Mouse (Mus musculus): Measurements from ENCODE around the gene Usp28. TPM values are rescaled to one million over a fixed set of nuclear protein-coding genes. Genes with fewer than 3 reads are reported as not detected.
"Not testable (repeated sequence)": the region's sequence is repeated elsewhere in the genome, so short reads cannot be mapped to it uniquely, and the experiment has no call there.

Usp28 gene
- 5.9 and 12.6 TPM in 2 replicates for total RNA-seq (2015)
- total RNA-seq (2017), result 6.2 and 10.8 TPM in 2 replicates

DNA sequence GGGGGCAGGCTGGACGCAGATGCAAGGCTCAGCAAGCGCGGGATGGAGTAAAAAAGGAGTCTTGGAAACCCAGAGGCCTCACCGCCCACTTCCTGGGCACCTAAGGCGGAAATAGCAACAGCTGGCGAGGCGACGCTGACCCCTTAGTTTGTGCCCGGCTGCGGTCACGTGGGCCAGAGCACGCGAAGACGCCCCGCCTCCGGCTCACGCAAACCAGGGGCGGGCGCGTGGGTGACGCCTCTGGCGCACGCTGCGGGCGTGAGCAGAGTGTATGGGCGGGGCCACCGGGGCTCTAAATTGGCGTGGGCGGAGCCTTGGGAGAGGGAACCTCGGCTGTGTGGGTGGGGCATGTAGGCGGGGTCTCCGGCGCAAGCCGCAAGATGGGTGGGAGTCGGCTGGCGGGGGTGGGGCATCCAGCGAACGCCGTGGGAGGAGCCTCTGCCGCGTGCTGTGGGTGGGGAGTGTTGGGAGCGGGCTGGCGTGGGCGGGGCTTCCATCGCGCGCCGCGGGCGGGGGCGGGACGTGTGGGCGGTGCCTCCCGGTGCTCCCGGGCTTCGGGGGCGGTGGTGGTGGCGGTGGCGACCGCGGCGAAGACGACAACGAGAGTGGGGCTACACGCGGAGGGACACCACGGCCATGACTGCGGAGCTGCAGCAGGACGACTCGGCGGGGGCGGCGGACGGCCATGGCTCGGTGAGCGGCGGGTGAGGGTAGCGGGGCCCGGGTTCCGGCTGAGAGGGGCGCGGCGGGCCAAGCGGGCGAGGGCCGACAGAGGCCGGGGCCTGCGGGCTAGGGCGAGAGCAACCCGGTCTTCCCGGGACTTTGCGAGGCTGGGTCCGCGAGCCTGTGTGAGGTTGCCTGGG, at the start of gene Usp28:
Usp28 (plus strand) TSS at position 531 of the 863 bp plus-strand sequence.
- ATAC-seq (ENCODE audit: poor library complexity, severe bottlenecking), result peak; percentile 95

DNA sequence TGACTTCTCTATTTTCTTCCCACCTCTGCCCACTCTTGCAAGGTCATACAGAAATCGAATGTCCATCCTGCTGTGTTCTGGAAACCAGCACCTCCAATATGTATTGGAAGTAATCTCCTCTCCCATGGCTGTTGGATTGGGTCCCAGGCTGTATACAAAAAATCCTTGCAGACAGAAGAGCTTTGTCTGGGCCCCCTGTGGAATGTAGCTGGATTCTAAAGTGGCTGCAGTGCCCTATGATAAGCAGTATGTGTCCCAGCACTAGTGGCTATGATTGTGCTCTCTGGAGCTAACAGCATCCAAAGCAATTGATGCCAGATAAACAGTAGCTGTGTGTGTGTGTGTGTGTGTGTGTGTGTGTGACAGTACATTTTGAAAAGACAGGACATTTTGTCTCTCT, 42.8 kb upstream of the Usp28 start:
- ATAC-seq (ENCODE audit: poor library complexity, severe bottlenecking), result no peak

DNA sequence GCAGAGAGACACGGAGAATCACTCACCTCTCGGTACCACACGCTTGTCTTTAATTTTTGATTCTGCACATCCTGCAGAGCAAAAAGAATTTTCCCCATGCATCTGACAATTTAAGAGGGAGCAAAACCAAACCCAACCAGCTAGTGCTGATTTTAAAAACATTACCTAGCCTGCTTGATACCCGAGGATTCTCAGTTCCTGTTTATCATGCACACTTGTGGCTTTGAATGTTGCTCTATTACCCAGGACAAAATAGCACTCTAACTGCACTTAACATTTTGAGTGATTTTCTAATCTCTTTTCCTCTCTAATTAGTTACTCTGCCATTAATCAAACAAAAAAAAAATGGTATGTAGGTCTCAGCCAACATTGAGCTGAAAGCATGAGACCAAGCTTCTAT, 37.6 kb upstream of the Usp28 start:
- ATAC-seq (ENCODE audit: poor library complexity, severe bottlenecking), result no peak

DNA sequence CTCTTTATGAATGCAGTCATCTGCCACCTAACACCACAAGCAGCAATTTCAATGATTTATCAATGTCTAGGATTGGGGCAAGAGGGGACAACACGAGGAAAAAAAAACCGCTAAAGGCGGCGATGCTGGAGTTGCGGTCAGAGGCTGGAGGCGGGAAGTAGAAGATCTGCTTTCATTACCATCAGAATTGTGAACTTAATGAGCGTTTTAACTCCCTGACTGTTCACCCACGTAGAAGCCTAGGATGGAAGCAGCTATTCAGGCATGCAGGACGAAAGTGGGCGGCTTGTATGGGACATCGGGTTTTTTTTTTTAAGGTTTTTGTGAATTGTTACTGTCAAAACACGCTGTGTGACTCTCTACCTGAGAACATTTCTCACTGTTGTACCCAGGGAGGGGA, 23.9 kb upstream of the Usp28 start:
- ATAC-seq (ENCODE audit: poor library complexity, severe bottlenecking), result no peak

DNA sequence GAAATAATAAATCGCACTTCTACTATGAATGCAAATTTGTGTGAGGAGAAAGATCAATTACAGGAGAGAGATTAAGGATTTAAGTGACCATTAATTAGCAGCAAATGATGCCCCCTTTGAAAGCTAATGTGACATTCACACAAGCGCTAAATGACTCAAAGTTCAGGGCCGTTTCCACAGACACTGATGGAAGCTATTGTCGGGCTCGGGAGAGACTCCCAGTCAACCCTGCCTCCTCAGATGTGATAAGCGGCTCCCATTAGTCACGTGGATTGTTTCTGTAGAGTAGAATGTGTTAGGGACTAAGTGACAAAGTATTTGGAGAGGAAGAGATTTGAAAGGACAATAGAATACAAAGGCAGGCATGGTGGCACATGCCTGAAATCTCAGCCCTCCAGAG, 23.0 kb upstream of the Usp28 start:
- ATAC-seq (ENCODE audit: poor library complexity, severe bottlenecking), result no peak

DNA sequence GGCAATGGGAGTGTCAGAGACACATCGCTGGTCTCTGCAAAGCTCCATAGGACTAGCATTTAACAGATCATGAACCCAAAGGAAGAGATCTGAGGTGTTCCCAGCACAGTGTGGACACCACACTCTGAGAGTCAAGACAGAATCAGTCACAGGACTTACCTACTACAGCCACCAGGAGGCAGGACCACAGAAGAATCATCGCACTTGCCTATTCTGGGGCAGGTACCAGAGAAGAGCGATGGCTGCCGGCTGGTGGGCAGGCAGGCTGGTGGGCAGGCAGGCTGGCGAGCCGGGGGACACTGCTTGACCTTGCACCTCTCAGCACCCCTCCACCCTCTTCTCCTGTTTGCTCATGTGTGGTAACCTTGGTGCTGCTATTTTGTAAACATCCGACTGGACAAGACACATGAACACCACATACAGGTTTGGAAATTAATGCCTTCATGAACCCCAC, 20.6 kb upstream of the Usp28 start, which contains the start of gene Htr3b:
Htr3b (minus strand) TSS at position 404 of the 454 bp plus-strand sequence.
- no peak for ATAC-seq (ENCODE audit: poor library complexity, severe bottlenecking)

DNA sequence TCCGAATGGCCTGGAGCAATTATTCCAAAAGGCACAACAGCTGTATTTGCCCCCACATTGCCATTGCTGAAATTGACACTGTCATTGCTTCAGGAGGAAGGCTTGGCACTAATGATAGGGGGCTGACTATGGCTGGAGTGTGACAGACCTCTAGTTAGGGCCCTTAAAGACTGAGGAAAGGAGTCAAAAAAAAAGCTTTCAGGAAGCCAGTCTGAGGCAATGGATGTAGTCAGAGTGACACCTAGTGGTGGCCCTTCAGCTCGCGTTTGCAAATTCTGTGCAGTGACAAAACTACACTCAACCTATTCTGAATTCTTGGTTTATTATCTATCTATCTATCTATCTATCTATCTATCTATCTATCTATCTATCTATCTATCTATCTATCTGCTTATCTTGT, 12.7 kb upstream of the Usp28 start:
- ATAC-seq (ENCODE audit: poor library complexity, severe bottlenecking), result 0 out of 2 replicates have a peak, but pooled peaks have one; percentile 47

DNA sequence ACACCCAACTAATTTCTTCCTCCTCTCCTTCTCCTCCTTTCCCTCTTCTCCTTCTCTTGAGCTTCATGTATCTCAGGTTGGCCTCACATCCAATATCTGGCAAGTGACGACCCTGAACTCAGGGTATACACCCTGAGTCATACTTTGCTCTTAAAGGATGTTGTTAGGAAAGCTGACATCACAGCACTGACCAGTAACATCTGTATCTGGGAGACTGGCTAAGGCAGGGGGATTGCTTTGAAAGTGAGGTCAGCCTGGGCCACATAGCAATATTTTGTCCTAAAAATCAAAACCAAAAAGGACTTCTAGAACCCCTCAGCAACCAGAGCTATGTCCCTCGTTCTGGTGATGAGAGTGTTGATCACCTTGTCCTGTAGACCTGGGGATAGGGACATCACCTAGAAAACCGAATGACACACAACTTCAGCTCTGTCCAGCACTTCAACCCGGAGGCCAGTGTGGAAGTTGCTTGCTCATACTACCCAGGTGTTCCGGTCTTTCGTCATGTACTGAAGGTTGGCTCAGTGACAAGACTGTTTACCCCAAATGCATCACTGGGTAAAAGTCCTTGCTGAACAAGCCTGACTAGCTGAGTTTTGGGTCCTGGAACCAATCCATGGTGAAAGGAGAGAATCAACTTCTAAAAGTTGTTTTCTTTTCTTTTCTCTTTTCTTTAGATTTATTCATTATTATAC, 8.4 kb upstream of the Usp28 start:
- ATAC-seq (ENCODE audit: poor library complexity, severe bottlenecking), result no peak

DNA sequence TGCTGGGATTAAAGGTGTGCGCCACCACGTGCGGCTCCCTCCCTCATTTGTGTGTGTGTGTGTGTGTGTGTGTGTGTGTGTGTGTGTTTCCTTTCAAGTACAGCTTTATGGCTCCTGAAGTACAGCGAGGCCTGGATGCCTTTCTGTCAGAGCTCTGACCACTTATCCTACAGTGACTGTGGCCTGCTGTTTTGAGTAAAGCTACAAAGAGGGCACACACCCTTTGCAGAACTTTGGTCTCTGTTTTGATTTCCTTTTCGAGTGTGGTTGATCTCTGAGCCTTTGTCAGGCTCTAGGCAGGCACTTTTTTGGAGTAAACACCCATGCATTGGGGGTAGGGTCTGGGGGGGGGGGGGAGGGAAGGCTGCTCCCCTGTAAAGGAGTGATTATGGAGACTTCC, 4.8 kb upstream of the Usp28 start:
- no peak for ATAC-seq (ENCODE audit: poor library complexity, severe bottlenecking)

DNA sequence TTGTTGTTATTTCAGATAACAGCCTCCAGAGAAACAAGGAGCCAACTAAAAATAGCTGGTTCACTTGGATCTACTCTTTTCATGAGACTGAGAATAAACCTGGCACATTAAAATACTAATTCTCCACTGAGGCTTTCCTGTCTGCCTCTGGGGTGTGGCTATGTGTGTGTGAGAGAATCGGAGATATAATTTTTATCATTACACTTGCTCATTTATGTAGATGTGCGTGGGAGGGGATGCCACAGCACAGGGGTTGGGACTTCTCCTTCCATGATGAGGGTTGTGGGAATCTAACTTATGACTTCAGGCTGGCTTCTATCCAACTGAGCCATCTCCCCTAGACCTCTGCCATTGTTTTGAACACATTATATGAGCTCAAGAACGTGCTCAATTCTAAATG, 4.4 kb upstream of the Usp28 start:
- ATAC-seq (ENCODE audit: poor library complexity, severe bottlenecking), result no peak

DNA sequence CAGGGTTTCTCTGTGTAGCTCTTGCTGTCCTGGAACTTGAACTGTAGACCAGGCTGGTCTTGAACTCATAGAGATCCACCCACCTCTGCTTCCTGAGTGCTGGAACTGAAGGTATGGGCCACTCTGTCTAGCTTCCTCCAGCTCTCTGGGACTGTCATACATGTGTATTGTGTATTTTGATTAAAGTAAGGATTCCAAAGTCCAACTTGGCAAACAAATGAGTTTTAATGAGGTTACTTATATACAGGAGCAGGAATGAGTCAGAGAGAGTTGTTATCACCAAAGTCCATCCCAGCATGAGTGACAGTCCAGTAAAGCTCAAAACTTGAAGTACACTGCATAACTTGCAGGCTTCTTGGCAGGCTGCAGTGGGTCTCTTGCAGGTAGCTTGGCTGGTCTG, 3.3 kb upstream of the Usp28 start:
- no peak for ATAC-seq (ENCODE audit: poor library complexity, severe bottlenecking)

DNA sequence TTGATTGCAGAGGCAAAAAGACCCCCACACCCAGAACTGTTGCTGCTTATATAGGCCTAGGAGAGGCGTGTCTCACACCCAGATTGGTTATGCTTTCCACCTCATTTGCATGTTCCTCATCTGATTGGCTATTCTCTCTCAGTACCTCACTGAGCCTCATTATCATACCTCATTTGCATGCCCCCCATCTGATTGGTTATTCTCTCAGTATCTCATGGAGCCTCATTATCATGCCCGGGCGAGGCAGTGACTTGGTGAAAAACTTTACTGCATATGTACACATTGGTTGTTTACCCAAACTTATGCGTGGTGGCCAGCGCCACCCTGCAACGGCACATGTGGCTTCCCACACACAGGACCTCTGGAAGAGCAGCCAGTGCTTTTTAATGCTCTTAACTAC, 1.4 kb upstream of the Usp28 start:
- ATAC-seq (ENCODE audit: poor library complexity, severe bottlenecking), result not testable (repeated sequence)

DNA sequence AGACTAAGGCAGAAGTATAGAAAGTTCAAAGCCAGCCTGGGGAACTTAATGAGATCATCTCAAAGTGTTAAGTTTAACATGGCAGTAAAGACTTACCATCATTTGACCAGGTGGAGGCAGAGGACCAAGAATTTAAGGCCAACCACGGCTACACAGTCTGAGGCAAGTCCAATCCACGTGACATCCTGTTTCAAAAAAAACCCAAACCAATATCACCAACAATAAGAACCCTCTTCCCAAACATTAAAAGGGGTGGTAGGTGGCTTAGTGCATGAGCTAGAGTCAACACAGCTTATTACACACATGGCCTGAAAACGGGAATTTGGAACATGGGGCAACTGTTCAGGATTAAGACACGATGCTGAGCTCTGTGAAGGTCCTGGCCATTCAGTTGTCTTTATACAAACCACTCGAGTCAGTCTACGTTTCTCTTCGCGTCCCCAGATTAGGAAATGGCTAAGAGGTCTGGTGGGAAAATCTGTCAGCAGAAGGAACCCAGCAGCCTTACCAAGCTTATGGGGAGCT, 793 bp upstream of the Usp28 start:
- peak; percentile 2 for ATAC-seq (ENCODE audit: poor library complexity, severe bottlenecking)

DNA sequence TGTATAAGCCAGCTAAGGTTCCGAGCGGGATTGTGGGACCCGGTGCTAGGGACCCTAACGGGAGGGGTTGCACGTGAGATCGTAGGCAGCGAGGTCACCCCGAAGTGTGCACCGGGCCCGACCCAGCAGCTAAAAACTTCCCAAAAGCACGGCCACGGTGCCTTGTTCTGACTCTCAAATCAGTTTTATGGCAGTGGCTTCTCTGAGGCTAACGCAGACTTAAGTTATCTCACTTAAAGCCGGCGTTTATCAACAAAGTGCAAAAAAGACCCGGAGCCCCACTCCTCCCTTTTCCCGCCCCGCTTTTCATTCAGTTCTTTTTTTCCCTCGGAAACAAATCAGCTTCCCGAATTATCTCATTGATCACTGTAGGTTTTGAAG, 523 bp downstream of the Usp28 start:
- peak; percentile 1; the same call in 1 of the 2 replicates for ATAC-seq (ENCODE audit: poor library complexity, severe bottlenecking)

DNA sequence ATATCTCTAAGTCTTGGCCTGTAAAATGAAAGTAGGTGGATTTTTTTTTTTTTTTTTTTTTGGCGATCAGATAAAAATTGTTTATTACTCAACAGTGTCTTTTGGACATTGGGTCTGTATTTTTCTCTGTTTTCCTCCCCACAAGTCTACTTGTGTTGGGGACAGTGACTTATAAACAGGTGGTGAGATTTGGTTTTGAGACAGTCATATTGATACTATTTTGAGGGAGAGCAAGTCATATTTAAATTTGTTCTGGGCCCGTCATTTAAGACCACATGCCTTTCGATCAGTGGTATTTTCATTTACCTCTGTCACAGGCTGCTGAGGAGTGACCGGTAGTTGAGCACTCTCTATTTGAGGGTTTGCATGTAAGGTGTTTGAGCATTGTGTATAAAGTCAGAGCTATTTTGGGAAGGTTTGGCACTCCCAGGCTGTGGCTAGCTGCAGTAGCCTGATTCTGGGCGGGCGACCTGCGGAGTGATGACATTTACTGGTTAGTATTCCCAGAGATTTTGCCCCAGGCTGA, 1.5 kb downstream of the Usp28 start:
- ATAC-seq (ENCODE audit: poor library complexity, severe bottlenecking), result no peak

DNA sequence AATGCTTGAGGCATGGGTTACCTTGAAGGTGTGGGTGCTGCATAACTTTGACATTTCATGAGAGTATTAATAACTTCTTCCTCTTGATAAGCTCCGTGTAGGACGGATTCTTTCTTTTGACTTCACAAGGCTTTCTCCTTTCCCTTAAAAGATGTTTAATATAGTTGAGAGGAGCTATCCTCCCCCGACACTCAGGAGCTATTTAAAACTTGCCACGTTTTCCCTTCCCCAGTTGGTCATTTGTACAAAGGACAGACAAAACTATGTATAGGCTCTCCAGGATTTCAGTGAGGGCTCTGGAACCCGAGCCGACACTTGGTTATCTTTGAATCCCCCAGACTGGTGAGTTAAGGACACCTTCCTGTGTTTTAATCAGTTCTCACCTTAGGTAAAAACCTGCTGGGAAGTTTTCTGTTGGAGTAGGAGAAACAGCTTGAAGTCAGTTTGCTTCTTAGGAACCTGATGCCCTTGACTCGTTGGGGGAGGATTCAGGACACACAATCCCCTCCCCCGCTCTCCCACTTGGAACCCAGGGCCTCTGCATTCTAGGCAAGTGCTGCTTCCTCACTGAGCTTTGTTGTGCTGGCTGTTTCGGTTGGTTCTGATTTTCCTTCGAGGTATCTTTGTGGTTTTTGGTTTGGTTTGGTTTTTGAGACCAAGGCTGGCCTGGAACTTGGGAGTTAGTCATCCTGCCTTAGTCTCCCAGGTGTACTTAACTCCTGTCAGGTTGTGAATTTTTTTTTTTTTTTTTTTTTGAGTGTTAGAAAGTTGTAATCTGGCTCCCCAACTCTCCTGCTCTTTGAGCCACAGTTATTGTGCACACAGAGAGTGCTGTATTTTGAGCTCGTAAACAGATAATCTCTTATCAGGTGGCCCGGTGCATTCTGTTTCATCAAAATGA, 2.3 kb downstream of the Usp28 start:
- ATAC-seq (ENCODE audit: poor library complexity, severe bottlenecking), result no peak

DNA sequence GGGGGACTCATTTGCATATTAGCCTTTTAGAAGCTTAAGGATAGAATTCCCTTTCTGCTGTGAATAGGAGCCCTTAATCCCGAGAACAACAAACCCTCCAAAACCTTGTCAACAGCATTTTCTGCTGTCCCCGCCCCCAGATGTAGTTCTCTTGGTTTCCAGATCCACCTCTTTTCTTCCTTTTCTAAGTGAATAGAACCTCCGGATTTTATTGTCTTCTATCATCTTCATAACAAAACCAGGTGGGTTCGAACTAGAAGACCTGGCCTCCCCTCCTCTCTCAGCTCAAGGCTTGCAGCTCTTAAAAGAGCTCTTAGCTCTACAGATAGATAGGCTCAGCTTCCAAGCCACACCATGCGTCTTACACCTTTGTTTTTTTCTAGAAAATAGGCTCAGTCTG, 6.5 kb downstream of the Usp28 start:
- no peak for ATAC-seq (ENCODE audit: poor library complexity, severe bottlenecking)

DNA sequence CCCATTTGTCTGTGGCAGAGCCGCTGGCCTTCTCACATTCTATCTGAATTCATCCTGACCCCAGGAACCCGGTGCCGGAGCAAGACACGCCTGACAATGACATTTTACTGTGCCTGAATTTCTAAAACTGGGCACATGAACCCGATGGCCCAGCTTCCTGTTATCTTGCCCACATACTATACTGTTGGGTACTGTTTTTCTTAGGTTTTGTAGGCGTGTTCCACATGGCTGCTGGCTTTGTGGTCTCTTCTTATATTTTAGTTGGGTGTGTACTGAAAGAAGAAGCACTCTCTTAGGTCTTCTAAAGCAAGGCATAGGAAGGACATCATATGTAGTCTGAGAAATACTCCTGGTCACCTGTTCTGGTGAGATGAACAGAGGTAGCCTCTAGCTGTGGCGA, 9.6 kb downstream of the Usp28 start:
- ATAC-seq (ENCODE audit: poor library complexity, severe bottlenecking), result no peak

DNA sequence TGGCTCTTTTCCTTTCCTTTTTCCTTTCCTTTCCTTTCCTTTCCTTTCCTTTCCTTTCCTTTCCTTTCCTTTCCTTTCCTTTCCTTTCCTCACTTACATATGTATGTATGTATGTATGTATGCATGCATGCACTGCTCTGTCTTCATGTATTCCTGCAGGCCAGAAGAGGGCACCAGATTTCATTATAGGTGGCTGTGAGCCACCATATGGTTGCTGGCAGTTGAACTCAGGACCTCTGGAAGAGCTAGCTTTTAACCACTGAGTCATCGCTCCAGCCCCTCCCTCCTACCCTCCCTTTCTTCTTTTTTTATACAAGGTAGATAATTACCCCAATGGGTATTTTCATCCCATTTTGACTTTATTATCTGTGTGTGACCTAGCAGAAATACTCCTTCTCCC, 10.6 kb downstream of the Usp28 start:
- ATAC-seq (ENCODE audit: poor library complexity, severe bottlenecking), result no peak

DNA sequence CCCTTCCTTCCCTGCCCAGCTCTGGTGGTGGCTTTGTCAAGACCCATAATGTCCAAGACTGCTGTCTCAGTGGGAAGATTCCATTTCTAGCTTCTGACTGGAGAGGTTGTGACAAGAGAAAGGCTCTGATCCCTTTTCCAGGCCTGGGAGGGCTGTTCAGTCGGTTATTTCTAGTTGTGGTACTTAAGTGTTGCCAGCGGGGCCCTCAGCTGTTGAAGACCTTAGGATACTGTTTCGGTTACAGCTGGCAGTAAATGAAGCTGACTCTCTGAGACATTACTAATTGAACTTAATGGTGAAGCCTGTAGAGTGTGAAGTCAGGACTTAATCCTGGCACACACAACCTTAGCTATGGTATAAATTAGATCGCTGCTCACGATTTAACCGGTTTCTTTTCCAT, 14.1 kb downstream of the Usp28 start:
- ATAC-seq (ENCODE audit: poor library complexity, severe bottlenecking), result no peak

DNA sequence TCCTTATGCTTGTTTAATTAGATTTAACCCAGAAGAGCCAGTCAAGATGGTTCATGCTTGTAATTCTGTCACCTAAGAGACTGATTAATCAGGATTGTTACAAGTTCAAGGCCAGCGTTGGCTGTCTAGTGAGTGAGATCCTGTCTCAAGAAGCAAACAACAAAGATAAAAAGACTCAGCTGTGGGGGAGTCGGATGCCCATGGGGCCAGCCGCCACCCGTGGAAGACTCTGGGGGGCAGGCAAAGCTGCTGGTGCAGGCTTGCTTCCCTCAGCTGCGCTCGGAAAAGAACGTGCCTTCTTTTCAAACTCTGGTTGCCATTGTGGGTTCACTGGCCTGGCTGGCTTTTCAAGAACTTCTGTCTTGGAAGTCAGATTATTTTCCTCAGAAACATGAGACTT, 30.6 kb downstream of the Usp28 start:
- no peak for ATAC-seq (ENCODE audit: poor library complexity, severe bottlenecking)
